Mouse (Mus musculus) kidney, adult 2 months (tissue): ENCODE data around the gene Hexa.

Experiments
- CTCF ChIP-seq: fragments of 200-500 bp; conservative IDR thresholded peaks from 2 replicates; pipeline ENCODE4 v1.5.1; 2011; ENCODE audit warnings: low read depth, mild to moderate bottlenecking, control low read depth, low read length, moderate library complexity, mixed read lengths; ENCODE audit not compliant: insufficient read depth, insufficient read length
- POLR2A ChIP-seq: fragments of 200-500 bp; IDR thresholded peaks from one replicate; pipeline ENCODE4 v1.6.1; 2011; ENCODE audit warnings: low read depth, low read length, control low read depth

- TF ChIP-seq POLR2A = no peak
- no peak for TF ChIP-seq CTCF
These were observed 66.6 kb downstream of the Hexa start for GRCm38 (mm10) chr9:59605967-59606366.
